Mouse (Mus musculus) neural tube, embryonic 13.5 days (tissue): ENCODE data around the gene Rhox3e. TPM values are rescaled to one million over a fixed set of nuclear protein-coding genes. Genes with fewer than 3 reads are reported as not detected.
"Not testable (repeated sequence)": the region's sequence is repeated elsewhere in the genome, so short reads cannot be mapped to it uniquely, and the experiment has no call there.

Experiments used
- ATAC-seq: fragments of 200-750 bp; cut with Nextera tagmentation; 2 replicates; pipeline ENCODE4 v1.8.0; 2017; ENCODE audit warnings: low read depth, mild to moderate bottlenecking, moderate TSS enrichment, moderate library complexity
- H3K27ac ChIP-seq: fragments of 300-500 bp; sonication (generic); replicated peaks from 2 replicates; pipeline ENCODE4 v1.5.1; 2015; ENCODE audit warnings: moderate library complexity, mild to moderate bottlenecking, inconsistent platforms
- H3K27me3 ChIP-seq: fragments of 300-500 bp; sonication (generic); 2 replicates; pipeline ENCODE4 v1.6.1; 2015; ENCODE audit warnings: mild to moderate bottlenecking, inconsistent platforms
- H3K36me3 ChIP-seq: fragments of 300-500 bp; sonication (generic); 2 replicates; pipeline ENCODE4 v1.6.1; 2015; ENCODE audit warnings: mild to moderate bottlenecking, inconsistent platforms
- H3K4me1 ChIP-seq: fragments of 300-500 bp; sonication (generic); replicated peaks from 2 replicates; pipeline ENCODE4 v1.6.1; 2015; ENCODE audit warnings: inconsistent platforms
- H3K4me2 ChIP-seq: fragments of 300-500 bp; sonication (generic); 2 replicates; pipeline ENCODE4 v1.6.1; 2015; ENCODE audit warnings: inconsistent platforms, mild to moderate bottlenecking, moderate library complexity
- H3K4me3 ChIP-seq: fragments of 300-500 bp; sonication (generic); 2 replicates; pipeline ENCODE4 v1.5.1; 2015; ENCODE audit warnings: mild to moderate bottlenecking, inconsistent platforms
- H3K9ac ChIP-seq: fragments of 300-500 bp; sonication (generic); 2 replicates; pipeline ENCODE4 v1.6.1; 2015; ENCODE audit warnings: moderate library complexity, mild to moderate bottlenecking, inconsistent platforms
- H3K9me3 ChIP-seq: fragments of 300-500 bp; sonication (generic); 2 replicates; pipeline ENCODE4 v1.6.1; 2016; ENCODE audit warnings: inconsistent platforms
- WGBS: fragments of 180-500 bp; shearing (Covaris S2); methylation state at CpG from one replicate; pipeline ENCODE4 v1.1.7; 2015; 5-methylcytosine and 5-hydroxymethylcytosine counted together
- polyA plus RNA-seq: library from polyadenylated mRNA; unstranded; fragments of >200 nt; fragmentation: Nextera tagmentation; extraction: Ambion mirVana; gene quantifications from 2 replicates; pipeline ENCODE4 v1.2.1, GENCODE M21; 2015

Rhox3e gene
- not detected in 2 replicates for polyA plus RNA-seq

GRCm38 (mm10) chrX:37541719-37542118, at the start of gene Rhox3e:
TSS of gene Rhox3e (plus strand) at chrX:37542019.
- H3K4me3 ChIP-seq, H3K36me3 ChIP-seq, H3K9me3 ChIP-seq, H3K9ac ChIP-seq, H3K4me1 ChIP-seq, H3K4me2 ChIP-seq, H3K27me3 ChIP-seq, H3K27ac ChIP-seq, ATAC-seq: not testable (repeated sequence)
- 100% methylated on average over 1 of the region's 4 CpGs for WGBS

GRCm38 (mm10) chrX:37514059-37514458, 27.8 kb upstream of the Rhox3e start, which contains the start of gene Rhox4d:
TSS of gene Rhox4d (plus strand) at chrX:37514359.
- H3K4me2 ChIP-seq, H3K4me3 ChIP-seq: not testable (repeated sequence)

DNA sequence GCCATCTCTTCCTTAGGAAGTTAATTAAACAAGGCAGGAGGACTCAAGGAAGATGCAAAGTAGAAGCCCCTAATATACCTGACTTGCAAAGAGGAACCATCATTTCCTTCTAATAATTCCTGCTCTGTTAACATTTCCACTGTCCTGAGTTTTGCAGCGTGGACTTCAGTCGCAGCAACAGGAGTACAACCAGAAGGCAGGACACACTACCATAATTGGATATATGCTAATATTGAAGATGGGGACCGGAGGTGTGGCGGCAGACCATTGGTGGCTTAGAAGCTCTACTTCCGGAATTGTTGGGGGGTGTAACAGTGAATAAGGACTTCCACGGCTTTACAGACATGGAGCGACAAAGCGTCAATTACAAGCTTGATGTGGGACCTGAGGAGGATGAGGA, 11.7 kb upstream of the Rhox3e start, which contains the start of gene Rhox2e:
Rhox2e (plus strand) TSS at position 301 of the 400 bp plus-strand sequence.
- not testable (repeated sequence) for H3K36me3 ChIP-seq, H3K4me2 ChIP-seq, H3K9ac ChIP-seq, H3K4me3 ChIP-seq, H3K4me1 ChIP-seq, H3K27me3 ChIP-seq, H3K27ac ChIP-seq, ATAC-seq, H3K9me3 ChIP-seq
- 95% methylated on average over 2 of the region's 8 CpGs for WGBS

More at GRCm38 (mm10) chrX:37514059-37514458, 27.8 kb upstream of the Rhox3e start, which contains the start of gene Rhox4d:
- ATAC-seq, H3K27ac ChIP-seq, H3K9ac ChIP-seq, H3K27me3 ChIP-seq, H3K36me3 ChIP-seq, H3K4me1 ChIP-seq, H3K9me3 ChIP-seq: not testable (repeated sequence)
- 95% methylated on average over 17 of the region's 18 CpGs for WGBS

DNA sequence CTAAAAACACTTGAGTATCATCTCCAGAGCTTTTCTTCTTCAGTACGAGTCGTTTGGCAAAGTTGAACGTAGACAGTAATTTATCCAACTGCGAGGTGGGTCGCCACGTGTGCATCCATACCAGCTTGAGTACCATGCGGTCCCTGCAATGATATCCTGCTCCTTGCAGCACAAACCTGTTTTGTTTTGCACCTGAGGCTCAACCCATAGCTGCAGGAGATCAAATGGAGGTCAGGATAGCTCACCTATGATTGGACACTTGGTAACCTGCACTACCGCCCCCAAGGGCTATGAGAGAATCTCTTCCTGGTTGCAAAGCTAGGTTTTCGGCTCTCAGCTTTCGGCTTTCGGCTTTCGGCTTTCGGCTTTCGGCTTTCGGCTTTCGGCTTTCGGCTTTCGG, 15.3 kb downstream of the Rhox3e start, which contains the start of gene Rhox4e:
Rhox4e (plus strand) TSS at position 301 of the 400 bp plus-strand sequence.
- not testable (repeated sequence) for ATAC-seq, H3K9ac ChIP-seq, H3K27me3 ChIP-seq, H3K4me3 ChIP-seq, H3K4me2 ChIP-seq, H3K27ac ChIP-seq, H3K36me3 ChIP-seq, H3K9me3 ChIP-seq, H3K4me1 ChIP-seq
- 94% methylated on average over 10 of the region's 18 CpGs for WGBS

DNA sequence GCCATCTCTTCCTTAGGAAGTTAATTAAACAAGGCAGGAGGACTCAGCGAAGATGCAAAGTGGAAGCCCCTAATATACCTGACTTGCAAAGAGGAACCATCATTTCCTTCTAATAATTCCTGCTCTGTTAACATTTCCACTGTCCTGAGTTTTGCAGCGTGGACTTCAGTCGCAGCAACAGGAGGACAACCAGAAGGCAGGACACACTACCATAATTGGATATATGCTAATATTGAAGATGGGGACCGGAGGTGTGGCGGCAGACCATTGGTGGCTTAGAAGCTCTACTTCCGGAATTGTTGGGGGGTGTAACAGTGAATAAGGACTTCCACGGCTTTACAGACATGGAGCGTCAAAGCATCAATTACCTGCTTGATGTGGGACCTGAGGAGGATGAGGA, 29.3 kb downstream of the Rhox3e start, which contains the start of gene Rhox2f:
Rhox2f (plus strand) TSS at position 301 of the 400 bp plus-strand sequence.
- not testable (repeated sequence) for H3K27me3 ChIP-seq, H3K4me2 ChIP-seq, H3K27ac ChIP-seq, H3K4me1 ChIP-seq, ATAC-seq, H3K9ac ChIP-seq, H3K36me3 ChIP-seq, H3K4me3 ChIP-seq, H3K9me3 ChIP-seq
- WGBS = 89% methylated on average over 8 of the region's 8 CpGs

GRCm38 (mm10) chrX:37572638-37573037, 30.8 kb downstream of the Rhox3e start:
- H3K4me1 ChIP-seq, H3K9me3 ChIP-seq, ATAC-seq, H3K4me2 ChIP-seq, H3K27me3 ChIP-seq, H3K27ac ChIP-seq, H3K36me3 ChIP-seq, H3K4me3 ChIP-seq, H3K9ac ChIP-seq: not testable (repeated sequence)
- WGBS = 78% methylated on average over 2 of the region's 2 CpGs

GRCm38 (mm10) chrX:37580692-37581091, 38.9 kb downstream of the Rhox3e start, which contains the start of gene Rhox3f:
TSS of gene Rhox3f (plus strand) at chrX:37580992.
- H3K27ac ChIP-seq, H3K9ac ChIP-seq, H3K27me3 ChIP-seq, H3K4me1 ChIP-seq, H3K9me3 ChIP-seq, H3K4me3 ChIP-seq, H3K4me2 ChIP-seq, ATAC-seq, H3K36me3 ChIP-seq: not testable (repeated sequence)

Other genes with a start within 250 kb of the Rhox3e start
- not detected in 2 replicates for gene Rhox3a2, start 162.0 kb upstream of the Rhox3e start, polyA plus RNA-seq
- not detected in 2 replicates for gene Rhox4a2, start 151.2 kb upstream of the Rhox3e start, polyA plus RNA-seq
- gene Rhox2b, start 130.0 kb upstream of the Rhox3e start, polyA plus RNA-seq = not detected in 2 replicates
- not detected in 2 replicates for gene Rhox4b, start 109.5 kb upstream of the Rhox3e start, polyA plus RNA-seq
- gene Rhox2c, start 88.3 kb upstream of the Rhox3e start, polyA plus RNA-seq = not detected in 2 replicates
- not detected in 2 replicates for gene Rhox3c, start 83.4 kb upstream of the Rhox3e start, polyA plus RNA-seq
- not detected in 2 replicates for gene Rhox4c, start 61.7 kb upstream of the Rhox3e start, polyA plus RNA-seq
- not detected in 2 replicates for gene Rhox2d, start 48.6 kb upstream of the Rhox3e start, polyA plus RNA-seq
- not detected in 2 replicates for gene Rhox4d, start 27.7 kb upstream of the Rhox3e start, polyA plus RNA-seq
- not detected in 2 replicates for gene Rhox2e, start 11.6 kb upstream of the Rhox3e start, polyA plus RNA-seq
- gene Rhox4e, start 15.4 kb downstream of the Rhox3e start, polyA plus RNA-seq = not detected in 2 replicates
- not detected in 2 replicates for gene Rhox2f, start 29.4 kb downstream of the Rhox3e start, polyA plus RNA-seq
- gene Rhox3f, start 39.0 kb downstream of the Rhox3e start, polyA plus RNA-seq = not detected in 2 replicates
- not detected in 2 replicates for gene Rhox4f, start 65.7 kb downstream of the Rhox3e start, polyA plus RNA-seq
- not detected in 2 replicates for gene Rhox3g, start 86.6 kb downstream of the Rhox3e start, polyA plus RNA-seq
- not detected in 2 replicates for gene Rhox2g, start 101.5 kb downstream of the Rhox3e start, polyA plus RNA-seq
- gene Rhox4g, start 109.3 kb downstream of the Rhox3e start, polyA plus RNA-seq = not detected in 2 replicates
- not detected in 2 replicates for gene Rhox3h, start 126.7 kb downstream of the Rhox3e start, polyA plus RNA-seq
- not detected in 2 replicates for gene Rhox2h, start 131.3 kb downstream of the Rhox3e start, polyA plus RNA-seq